ENCODE assay signal across 8 mouse cellular contexts in genomic region chr3:56007991-56008390, GRCm38 (mm10).
DNase-seq lines count a peak whose midpoint lies in the region; ATAC-seq and TF ChIP-seq lines count a peak whose summit lies in the region.
"Had no signal": no experiment of that assay in that cellular context is flagged by ENCODE, and none has a peak within 500 bp of the region (broad histone marks: within the 10 kb centered on the region; RNA-seq: fewer than 3 reads in every experiment).

No protein-coding gene starts in this region.

- WGBS in spleen, adult 2 months, result 27% methylated on average over 2 of the region's 2 CpGs
- WGBS in limb, embryonic 14.5 days, result 16% methylated on average over 2 of the region's 2 CpGs

- no peak for TF ChIP-seq POLR2A in spleen, adult 2 months (IDR thresholded peaks at IDR 0.05; ENCODE audit: low read depth, low read length)
- TF ChIP-seq POLR2A in limb, embryonic 14.5 days (IDR thresholded peaks at IDR 0.05; ENCODE audit: borderline replicate concordance, extremely low read depth, insufficient read depth, insufficient read length), result no peak

- ATAC-seq in limb, embryonic 14.5 days (ENCODE audit: low FRiP score, low read depth), result no peak; the same call in 1 of the 2 replicates

- no peak overlapping the region for H3K9ac ChIP-seq in limb, embryonic 14.5 days (ENCODE audit: low read depth, low read length, severe bottlenecking)
- H3K9ac ChIP-seq: heart, embryonic 15.5 days had no signal

- TF ChIP-seq CTCF in spleen, adult 2 months (IDR thresholded peaks at IDR 0.05; ENCODE audit: extremely low read depth, insufficient read depth, insufficient read length, insufficient replicate concordance), result 0 out of 2 replicates have a peak, but pooled peaks have one; percentile 5

- no peak for DNase-seq in spleen, adult 2 months (ENCODE audit: low read depth in 1 of 2, low spot score in 2 of 2)
- no peak for DNase-seq in spleen, postnatal 10 days (ENCODE audit: low spot score in 2 of 2)
- DNase-seq in ZHBTc4 (ENCODE audit: low read depth, low spot score), result peak; percentile 60
- peak; percentile 24 for DNase-seq in cerebellum, adult 9-11 months
- DNase-seq in heart, postnatal 4 days, result peak; percentile 55
- peak; percentile 87 for DNase-seq in limb, embryonic 14.5 days (ENCODE audit: low spot score)
- DNase-seq in retina, postnatal 1 day, result peak; percentile 69

- no peaks in the 10 kb centered on the region for H3K9me3 ChIP-seq in limb, embryonic 14.5 days (ENCODE audit: control insufficient read depth, low read length)
- H3K9me3 ChIP-seq: heart, embryonic 15.5 days had no signal

- H3K36me3 ChIP-seq in spleen, adult 2 months (ENCODE audit: control insufficient read depth, insufficient read depth, low read length), result no peaks in the 10 kb centered on the region
- 0 out of 2 replicates have a peak, but pooled peaks cover 8% of the 10 kb centered on the region for H3K36me3 ChIP-seq in limb, embryonic 14.5 days (ENCODE audit: control insufficient read depth, insufficient read depth, low read length)

- no peak overlapping the region for H3K4me3 ChIP-seq in spleen, adult 2 months (ENCODE audit: extremely low read depth, insufficient read depth, insufficient read length)
- no peak overlapping the region for H3K4me3 ChIP-seq in limb, embryonic 14.5 days (replicated peaks; ENCODE audit: low read length)
- H3K4me3 ChIP-seq: heart, embryonic 15.5 days had no signal

- H3K4me2 ChIP-seq in limb, embryonic 14.5 days (replicated peaks; ENCODE audit: low read depth, low read length, severe bottlenecking), result no peak overlapping the region
- H3K4me2 ChIP-seq: heart, embryonic 15.5 days had no signal

- H3K27me3 ChIP-seq in spleen, adult 2 months (ENCODE audit: control insufficient read depth, insufficient read depth, low read length), result no peaks in the 10 kb centered on the region
- no peaks in the 10 kb centered on the region for H3K27me3 ChIP-seq in limb, embryonic 14.5 days (ENCODE audit: control insufficient read depth, insufficient read depth, low read length)
- H3K27me3 ChIP-seq: heart, embryonic 15.5 days had no signal

- H3K27ac ChIP-seq in spleen, adult 2 months (ENCODE audit: insufficient read depth, low read length), result no peak overlapping the region
- H3K27ac ChIP-seq in limb, embryonic 14.5 days (replicated peaks; ENCODE audit: low read depth, low read length), result no peak overlapping the region
- H3K27ac ChIP-seq: heart, embryonic 15.5 days had no signal

- H3K4me1 ChIP-seq in spleen, adult 2 months (ENCODE audit: control insufficient read depth, insufficient read depth, insufficient read length), result no peaks in the 10 kb centered on the region
- no peaks in the 10 kb centered on the region for H3K4me1 ChIP-seq in limb, embryonic 14.5 days (ENCODE audit: control insufficient read depth, insufficient read depth, low read length)
- H3K4me1 ChIP-seq: heart, embryonic 15.5 days had no signal

Comparison
In these comparisons a context has a peak if more than half of its experiments do, and no peak if none do; other contexts are left out.
1. DNase-seq: peak in ZHBTc4 (single experiment), cerebellum, adult 9-11 months (single experiment), heart, postnatal 4 days (single experiment), limb, embryonic 14.5 days (single experiment) and retina, postnatal 1 day (single experiment); none in spleen, adult 2 months (0 of 2) and spleen, postnatal 10 days (0 of 2).